Mouse (Mus musculus) limb, embryonic 10.5 days (tissue): Measurements from ENCODE around the gene Gfod2. TPM values are rescaled to one million over a fixed set of nuclear protein-coding genes. Genes with fewer than 3 reads are reported as not detected.
A peak's percentile ranks its signal among the peaks of the same experiment; 100 is the strongest.

Source experiments
- DNase-seq: peaks from one replicate; pipeline ENCODE4 v3.0.0-alpha.2; 2017; ENCODE audit warnings: low spot score
- H3K27ac ChIP-seq: fragments of 300-500 bp; sonication (generic); 2 replicates; pipeline ENCODE4 v1.5.1; 2016; ENCODE audit warnings: mild to moderate bottlenecking
- H3K27me3 ChIP-seq: fragments of 300-500 bp; sonication (generic); 2 replicates; pipeline ENCODE4 v1.6.1; 2016; ENCODE audit warnings: low read depth, mild to moderate bottlenecking; ENCODE audit not compliant: poor library complexity, severe bottlenecking
- H3K36me3 ChIP-seq: fragments of 300-500 bp; sonication (generic); 2 replicates; pipeline ENCODE4 v1.6.1; 2016; ENCODE audit warnings: mild to moderate bottlenecking, moderate library complexity
- H3K4me1 ChIP-seq: fragments of 300-500 bp; sonication (generic); 2 replicates; pipeline ENCODE4 v1.6.1; 2016
- H3K4me3 ChIP-seq: fragments of 300-500 bp; sonication (generic); 2 replicates; pipeline ENCODE4 v1.5.1; 2016; ENCODE audit warnings: mild to moderate bottlenecking, moderate library complexity
- H3K9me3 ChIP-seq: fragments of 300-500 bp; sonication (generic); replicated peaks from 2 replicates; pipeline ENCODE4 v1.6.1; 2016; ENCODE audit warnings: mild to moderate bottlenecking
- WGBS: fragments of 180-500 bp; shearing (Covaris S2); methylation state at CpG from one replicate; pipeline ENCODE4 v1.1.7; 2016; 5-methylcytosine and 5-hydroxymethylcytosine counted together
- polyA plus RNA-seq: library from polyadenylated mRNA; unstranded; fragments of >200 nt; fragmentation: Nextera tagmentation; extraction: Ambion mirVana; gene quantifications from 2 replicates; pipeline ENCODE4 v1.2.1, GENCODE M21; 2016

Gfod2 gene
- polyA plus RNA-seq, 1 experiment from 2014 or later, result 29.8 TPM

DNA sequence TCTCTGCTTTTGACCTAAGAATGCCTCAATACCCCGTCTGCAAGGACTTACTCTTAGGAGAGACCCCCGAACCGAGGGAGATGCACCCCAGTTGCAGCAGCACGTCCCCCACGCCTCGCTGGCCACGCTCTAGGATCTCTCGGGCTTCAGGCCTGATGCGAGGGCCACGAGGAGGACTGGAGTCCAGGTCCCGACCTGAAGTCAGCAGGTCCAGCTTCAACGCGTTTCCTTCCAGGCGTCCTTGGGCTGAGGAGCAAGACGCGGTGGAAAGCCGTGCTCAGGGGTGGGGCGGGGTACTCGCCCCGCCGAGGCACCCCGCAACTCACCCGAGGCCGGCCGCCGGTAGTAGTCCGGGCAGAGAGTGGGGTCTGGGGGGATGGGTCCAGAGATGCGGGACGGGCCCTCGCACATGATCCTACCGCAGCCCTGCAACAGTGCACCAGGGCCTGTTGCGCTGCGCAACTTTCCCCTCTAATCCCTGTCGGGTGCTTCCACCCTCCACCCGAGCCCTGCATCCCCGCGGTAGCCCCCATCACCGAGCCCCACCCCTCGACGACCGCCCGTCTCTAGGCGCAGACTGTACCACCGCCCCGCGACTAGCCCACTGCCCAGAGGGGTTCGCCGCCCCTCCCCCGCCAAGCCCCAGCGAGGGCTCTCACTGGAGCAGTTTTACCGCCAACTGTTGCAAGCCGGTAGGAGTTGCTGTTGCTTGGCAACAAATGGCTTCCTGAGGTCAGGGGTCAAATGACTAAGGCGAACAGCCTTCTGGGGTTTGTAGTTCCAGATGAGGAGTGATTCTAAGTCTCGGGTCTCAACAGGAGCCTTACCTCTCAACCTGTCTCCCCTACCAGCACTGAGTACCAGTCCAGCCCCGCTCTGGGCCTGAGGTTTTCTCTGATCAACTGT, 50.7 kb downstream of the Gfod2 start, which contains the start of the genes 4933405L10Rik and Enkd1:
Gene 4933405L10Rik (plus strand): TSS at position 158 of the 906 bp plus-strand sequence.
Gene Enkd1 (minus strand): TSS at position 713 of the 906 bp plus-strand sequence.
- under 1% methylated on average over 55 of the region's 55 CpGs for WGBS
- no peaks in the 10 kb centered on the region for H3K27me3 ChIP-seq

DNA sequence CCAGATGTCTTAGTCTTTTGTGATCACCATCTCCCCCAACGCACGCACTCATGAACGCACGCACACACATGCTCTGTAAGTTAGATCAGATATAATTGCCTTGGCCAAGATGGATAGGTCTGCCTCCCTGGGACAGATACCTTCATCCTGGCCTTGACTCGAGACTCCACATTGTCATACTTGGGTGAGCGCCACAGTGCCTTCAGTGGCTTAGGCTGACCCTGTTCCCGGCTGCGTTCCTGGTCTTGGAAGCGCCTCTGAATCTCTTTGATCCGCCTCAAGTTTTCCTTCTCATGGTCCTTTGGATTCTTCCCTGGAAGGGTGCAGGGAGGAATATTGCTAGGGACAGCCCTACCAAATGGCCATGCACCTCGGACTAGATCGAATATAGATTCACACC, 52.0 kb downstream of the Gfod2 start:
- no peak for DNase-seq
- WGBS, result 84% methylated on average over 12 of the region's 12 CpGs
- Histone ChIP-seq H3K27ac (no peak overlapping the region), H3K9me3 (no peaks in the 10 kb centered on the region), H3K4me3 (peak overlapping the region; percentile 83), H3K4me1 (peaks cover 33% of the 10 kb centered on the region), H3K27me3 (no peaks in the 10 kb centered on the region), H3K36me3 (peaks cover 40% of the 10 kb centered on the region)

More for the DNA sequence above, 50.7 kb downstream of the Gfod2 start, which contains the start of the genes 4933405L10Rik and Enkd1:
- Histone ChIP-seq H3K4me3 (peak within 1 kb of the TSS; percentile 83), H3K36me3 (peaks cover 32% of the 10 kb centered on the region), H3K9me3 (no peaks in the 10 kb centered on the region), H3K4me1 (peaks cover 20% of the 10 kb centered on the region), H3K27ac (peak within 1 kb of the TSS; percentile 91)
- peak; percentile 93 for DNase-seq

DNA sequence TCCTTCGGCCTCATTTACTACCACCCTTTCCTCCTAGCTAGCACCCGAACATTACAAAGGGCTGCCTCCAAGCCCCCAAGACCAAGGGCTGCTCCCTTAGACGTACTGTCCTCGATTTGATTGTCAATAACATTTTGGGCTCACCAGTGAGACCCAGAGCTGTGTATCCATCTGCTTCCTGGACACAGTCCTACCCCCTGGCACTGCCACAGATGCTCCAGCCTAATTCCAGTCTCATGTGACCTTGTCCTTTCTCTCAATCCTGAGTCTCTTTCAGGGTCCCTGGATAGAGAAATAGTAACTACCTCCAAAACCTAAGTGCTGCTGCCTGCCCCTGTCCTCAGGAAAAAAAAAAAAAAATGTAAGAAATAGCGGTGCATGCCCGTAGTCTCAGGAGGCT, 53.5 kb downstream of the Gfod2 start:
- Histone ChIP-seq H3K4me1 (peaks cover 39% of the 10 kb centered on the region), H3K9me3 (no peaks in the 10 kb centered on the region), H3K4me3 (no peak overlapping the region), H3K27ac (no peak overlapping the region), H3K36me3 (peaks cover 40% of the 10 kb centered on the region), H3K27me3 (no peaks in the 10 kb centered on the region)
- DNase-seq, result no peak
- 92% methylated on average over 6 of the region's 6 CpGs for WGBS

- 93% methylated on average over 34 of the region's 34 CpGs for WGBS
Measured at GRCm38 (mm10) chr8:105704146-105704812, 54.2 kb downstream of the Gfod2 start.

GRCm38 (mm10) chr8:105702731-105703415, 55.6 kb downstream of the Gfod2 start:
- H3K4me1 ChIP-seq, result peaks cover 41% of the 10 kb centered on the region
- peak overlapping the region; percentile 9; the same call in 1 of the 2 replicates for H3K4me3 ChIP-seq
- no peak for DNase-seq
- H3K36me3 ChIP-seq, result peaks cover 57% of the 10 kb centered on the region
- H3K9me3 ChIP-seq, result no peaks in the 10 kb centered on the region
- H3K27ac ChIP-seq, result no peak overlapping the region
- no peaks in the 10 kb centered on the region for H3K27me3 ChIP-seq
- 93% methylated on average over 24 of the region's 24 CpGs for WGBS

More at GRCm38 (mm10) chr8:105704146-105704812, 54.2 kb downstream of the Gfod2 start:
- H3K27ac ChIP-seq, result no peak overlapping the region
- no peaks in the 10 kb centered on the region for H3K27me3 ChIP-seq
- peaks cover 44% of the 10 kb centered on the region for H3K4me1 ChIP-seq
- H3K36me3 ChIP-seq, result peaks cover 45% of the 10 kb centered on the region
- H3K4me3 ChIP-seq, result no peak overlapping the region
- no peaks in the 10 kb centered on the region for H3K9me3 ChIP-seq
- no peak for DNase-seq

DNA sequence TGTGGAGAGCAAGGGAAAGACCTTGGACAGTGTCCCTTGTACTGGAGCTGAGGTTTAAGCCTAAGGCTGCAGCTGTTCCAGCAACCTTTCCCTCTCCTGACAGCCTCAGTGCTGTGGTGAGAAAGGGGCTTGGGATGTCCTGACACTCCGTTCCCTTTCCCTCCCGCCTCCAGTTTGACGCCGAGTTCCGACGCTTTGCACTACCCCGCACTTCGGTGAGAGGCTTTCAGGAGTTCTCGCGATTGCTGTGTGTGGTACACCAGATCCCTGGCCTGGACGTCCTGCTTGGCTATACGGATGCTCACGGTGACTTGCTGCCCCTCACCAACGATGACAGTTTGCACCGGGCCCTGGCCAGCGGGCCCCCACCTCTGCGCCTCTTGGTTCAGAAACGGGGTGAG, 56.5 kb downstream of the Gfod2 start:
- 46% methylated on average over 18 of the region's 18 CpGs for WGBS
- H3K36me3 ChIP-seq, result peaks cover 66% of the 10 kb centered on the region
- H3K27ac ChIP-seq, result peak overlapping the region; percentile 64; the same call in 1 of the 2 replicates
- no peaks in the 10 kb centered on the region for H3K9me3 ChIP-seq
- H3K27me3 ChIP-seq, result no peaks in the 10 kb centered on the region
- H3K4me3 ChIP-seq, result peak overlapping the region; percentile 68
- peaks cover 36% of the 10 kb centered on the region for H3K4me1 ChIP-seq
- no peak for DNase-seq

DNA sequence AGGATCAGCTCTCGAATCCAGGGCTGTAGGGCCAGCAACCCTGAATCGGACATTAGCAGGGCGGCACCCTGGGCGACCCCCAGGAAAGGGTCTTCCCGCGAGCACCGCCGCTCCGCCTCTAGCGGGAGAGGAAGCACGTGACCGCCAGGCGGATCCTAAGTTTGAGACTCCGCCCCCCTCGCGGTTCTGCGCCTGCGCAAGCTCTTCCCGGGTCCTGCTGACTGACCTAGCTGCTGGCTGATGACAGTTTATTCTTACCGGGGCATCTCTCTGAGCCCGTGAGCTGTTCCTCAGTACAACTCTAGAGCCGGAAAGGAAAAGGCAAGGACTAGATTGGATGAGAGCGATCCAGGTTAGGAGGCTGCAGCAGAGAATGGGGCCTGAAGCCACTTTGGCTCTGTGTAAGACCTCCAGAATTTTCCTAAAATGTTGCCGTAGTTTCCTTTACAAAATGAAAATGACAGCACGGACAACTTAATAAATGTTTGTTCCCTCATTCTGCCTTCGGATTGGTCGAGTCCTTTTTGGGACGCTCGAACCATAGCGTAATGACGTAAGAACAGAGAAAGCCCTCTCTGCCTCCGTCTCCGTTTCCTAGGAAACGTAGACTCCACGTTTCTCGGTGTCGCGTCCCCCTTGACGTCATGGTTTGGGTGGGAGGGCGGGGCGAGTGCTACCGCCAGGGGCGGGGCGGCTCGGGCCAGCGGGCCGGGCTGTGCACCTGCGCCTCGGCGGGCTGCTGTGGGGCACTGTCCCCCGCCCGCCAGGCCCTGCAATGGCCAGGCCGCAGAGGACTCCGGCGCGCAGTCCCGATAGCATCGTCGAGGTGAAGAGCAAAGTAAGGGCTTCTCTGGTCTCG, 57.3 kb downstream of the Gfod2 start, which contains the start of the genes Acd and Pard6a:
Gene Acd (minus strand): TSS at position 137 of the 859 bp plus-strand sequence.
Gene Pard6a (plus strand): TSS at position 183 of the 859 bp plus-strand sequence.
- Histone ChIP-seq H3K27me3 (no peaks in the 10 kb centered on the region), H3K9me3 (no peaks in the 10 kb centered on the region), H3K4me1 (peaks cover 28% of the 10 kb centered on the region), H3K4me3 (peak within 1 kb of the TSS; percentile 68), H3K36me3 (peaks cover 71% of the 10 kb centered on the region), H3K27ac (peak within 1 kb of the TSS; percentile 82)
- under 1% methylated on average over 59 of the region's 60 CpGs for WGBS
- peak; percentile 99 for DNase-seq

- Histone ChIP-seq H3K27me3 (peaks cover under 1% of the 10 kb centered on the region), H3K9me3 (no peaks in the 10 kb centered on the region), H3K36me3 (peaks cover 70% of the 10 kb centered on the region), H3K4me1 (peaks cover 26% of the 10 kb centered on the region), H3K4me3 (peak overlapping the region; percentile 68), H3K27ac (peak overlapping the region; percentile 82)
- WGBS, result 0% methylated on average over 21 of the region's 21 CpGs
- DNase-seq, result no peak
Measured at GRCm38 (mm10) chr8:105700566-105700965, 57.9 kb downstream of the Gfod2 start.

DNA sequence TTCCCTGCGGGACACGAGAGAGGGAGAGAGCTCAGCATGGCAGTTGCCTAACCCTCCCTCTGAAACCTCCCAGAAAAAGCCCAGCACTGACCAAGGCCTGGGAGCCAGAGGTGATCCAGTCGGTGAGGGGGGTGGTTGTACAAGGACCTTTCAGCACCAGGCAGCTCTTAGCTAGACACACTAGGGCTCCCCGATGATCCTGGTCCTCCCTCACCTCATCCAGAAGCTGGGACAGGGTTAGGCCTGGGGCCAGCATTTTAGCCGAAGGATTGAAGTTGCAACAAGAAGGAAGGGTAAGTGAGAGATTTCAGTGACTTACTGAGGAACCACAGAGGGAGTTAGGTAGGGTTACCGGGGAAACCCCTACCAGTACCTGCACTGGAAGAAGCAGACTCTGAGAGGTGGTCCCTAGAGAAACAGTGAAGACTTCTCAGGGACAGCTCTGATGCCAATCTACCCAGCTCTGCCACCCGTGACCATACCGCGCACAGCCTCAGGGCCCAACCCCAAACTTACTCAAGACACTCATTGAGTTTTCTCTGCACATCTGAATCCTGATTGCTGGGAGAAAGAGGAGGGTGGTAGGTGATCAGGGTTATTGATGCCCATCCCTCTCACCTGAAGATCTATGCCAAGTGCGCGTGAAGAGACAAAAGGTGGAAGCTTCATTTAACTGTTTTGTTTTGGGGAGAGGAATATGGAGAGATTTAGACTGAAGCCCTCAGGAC, 58.8 kb downstream of the Gfod2 start:
- peak overlapping the region; percentile 68 for H3K4me3 ChIP-seq
- 0 out of 2 replicates have a peak overlapping the region, but pooled peaks have one; percentile 82 for H3K27ac ChIP-seq
- DNase-seq, result no peak
- peaks cover 26% of the 10 kb centered on the region for H3K4me1 ChIP-seq
- WGBS, result 92% methylated on average over 11 of the region's 11 CpGs
- peaks cover 10% of the 10 kb centered on the region for H3K27me3 ChIP-seq
- H3K36me3 ChIP-seq, result peaks cover 68% of the 10 kb centered on the region
- no peaks in the 10 kb centered on the region for H3K9me3 ChIP-seq

GRCm38 (mm10) chr8:105698734-105699133, 59.7 kb downstream of the Gfod2 start:
- WGBS, result 87% methylated on average over 5 of the region's 5 CpGs
- H3K27me3 ChIP-seq, result peaks cover 19% of the 10 kb centered on the region
- peaks cover 34% of the 10 kb centered on the region for H3K4me1 ChIP-seq
- H3K36me3 ChIP-seq, result peaks cover 58% of the 10 kb centered on the region
- H3K27ac ChIP-seq, result no peak overlapping the region
- no peak overlapping the region for H3K4me3 ChIP-seq
- DNase-seq, result no peak
- no peaks in the 10 kb centered on the region for H3K9me3 ChIP-seq

GRCm38 (mm10) chr8:105697196-105697780, 61.2 kb downstream of the Gfod2 start:
- Histone ChIP-seq H3K9me3 (no peaks in the 10 kb centered on the region), H3K27ac (no peak overlapping the region), H3K4me3 (no peak overlapping the region), H3K4me1 (peaks cover 31% of the 10 kb centered on the region), H3K27me3 (peaks cover 21% of the 10 kb centered on the region), H3K36me3 (peaks cover 44% of the 10 kb centered on the region)
- DNase-seq, result no peak
- 90% methylated on average over 17 of the region's 17 CpGs for WGBS
